Mouse (Mus musculus) stomach, embryonic 14.5 days (tissue): ENCODE measurements around the gene Ptpra. TPM values are rescaled to one million over a fixed set of nuclear protein-coding genes. Genes with fewer than 3 reads are reported as not detected.

ENCODE experiments used
- ATAC-seq: fragments of 200-750 bp; cut with Nextera tagmentation; 2 replicates; pipeline ENCODE4 v1.8.0; 2017; ENCODE audit warnings: low read depth, moderate TSS enrichment; ENCODE audit not compliant: insufficient number of reproducible peaks, insufficient read depth, low FRiP score
- H3K27ac ChIP-seq: fragments of 300-500 bp; sonication (generic); 2 replicates; pipeline ENCODE4 v1.5.1; 2014; ENCODE audit warnings: mild to moderate bottlenecking, low read length, moderate library complexity, mixed read lengths
- H3K27me3 ChIP-seq: fragments of 300-500 bp; sonication (generic); 2 replicates; pipeline ENCODE4 v1.6.1; 2014; ENCODE audit warnings: low read length, control low read depth, mixed read lengths; ENCODE audit not compliant: control insufficient read depth, insufficient read depth
- H3K36me3 ChIP-seq: fragments of 300-500 bp; sonication (generic); 2 replicates; pipeline ENCODE4 v1.6.1; 2014; ENCODE audit warnings: mild to moderate bottlenecking, control low read depth, low read length, moderate library complexity, mixed read lengths; ENCODE audit not compliant: control insufficient read depth, insufficient read depth
- H3K4me1 ChIP-seq: fragments of 300-500 bp; sonication (generic); 2 replicates; pipeline ENCODE4 v1.6.1; 2014; ENCODE audit warnings: low read length, control low read depth, mixed read lengths; ENCODE audit not compliant: control insufficient read depth, insufficient read depth
- H3K4me2 ChIP-seq: fragments of 300-500 bp; sonication (generic); replicated peaks from 2 replicates; pipeline ENCODE4 v1.6.1; 2014; ENCODE audit warnings: low read depth, low read length, control low read depth
- H3K4me3 ChIP-seq: fragments of 300-500 bp; sonication (generic); 2 replicates; pipeline ENCODE4 v1.5.1; 2014; ENCODE audit warnings: low read depth, low read length, control low read depth
- H3K9ac ChIP-seq: fragments of 300-500 bp; sonication (generic); replicated peaks from 2 replicates; pipeline ENCODE4 v1.6.1; 2014; ENCODE audit warnings: low read depth, mild to moderate bottlenecking, control low read depth, low read length, moderate library complexity, mixed read lengths
- H3K9me3 ChIP-seq: fragments of 300-500 bp; sonication (generic); 2 replicates; pipeline ENCODE4 v1.6.1; 2016; ENCODE audit warnings: low read depth, low read length, control low read depth; ENCODE audit not compliant: control insufficient read depth
- WGBS: fragments of 180-500 bp; shearing (Covaris S2); extraction: QIAGEN DNeasy Blood & Tissue Kit; methylation state at CpG from one replicate; pipeline ENCODE4 v1.1.7; 2014; 5-methylcytosine and 5-hydroxymethylcytosine counted together
- polyA plus RNA-seq: library from polyadenylated mRNA; unstranded; fragments of >200 nt; fragmentation: Nextera tagmentation; extraction: Ambion mirVana; gene quantifications from 2 replicates; pipeline ENCODE4 v1.2.1, GENCODE M21; 2014

Ptpra gene
- 110 and 115 TPM in 2 replicates for polyA plus RNA-seq

DNA sequence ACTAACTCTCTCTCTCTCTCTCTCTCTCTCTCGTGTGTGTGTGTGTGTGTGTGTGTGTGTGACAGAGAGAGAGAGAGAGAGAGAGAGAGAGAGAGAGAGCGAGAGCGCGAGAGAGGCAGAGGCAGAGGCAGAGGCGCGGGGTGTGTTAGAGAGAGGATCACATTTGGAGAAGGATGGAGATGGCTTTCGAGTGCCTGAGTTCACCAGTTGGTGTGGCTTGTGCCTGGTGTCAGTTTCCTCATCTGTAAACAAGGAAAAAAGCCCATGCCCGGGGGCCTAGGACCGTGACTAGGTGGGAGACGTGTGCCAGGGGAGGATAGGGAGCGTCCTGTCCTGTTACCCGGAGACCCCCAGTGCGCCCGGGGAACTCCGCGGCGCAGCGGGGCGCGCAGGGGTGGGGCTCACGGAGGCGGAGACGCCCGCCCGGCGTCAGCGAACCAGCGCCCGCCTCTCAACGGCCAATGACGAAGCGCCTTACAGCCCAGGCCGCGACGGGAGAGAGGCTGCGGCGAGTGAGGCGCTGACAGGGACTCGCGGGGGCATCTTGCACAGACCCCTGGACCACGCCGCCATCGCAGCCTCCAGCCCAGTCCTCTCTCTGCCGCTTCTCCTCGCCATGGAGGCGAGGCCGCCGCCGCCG, at the start of gene Ptpra:
TSS of gene Ptpra (plus strand) at position 485 of the 640 bp plus-strand sequence.
- H3K9me3 ChIP-seq, result no peaks in the 10 kb centered on the region
- H3K27ac ChIP-seq, result peak within 1 kb of the TSS; percentile 75
- ATAC-seq, result peak; percentile 96
- no peaks in the 10 kb centered on the region for H3K36me3 ChIP-seq
- H3K4me3 ChIP-seq, result peak within 1 kb of the TSS; percentile 82
- H3K4me1 ChIP-seq, result peaks cover 18% of the 10 kb centered on the region; the same call in 1 of the 2 replicates
- under 1% methylated on average over 45 of the region's 50 CpGs for WGBS
- peak within 1 kb of the TSS; percentile 69 for H3K9ac ChIP-seq
- H3K27me3 ChIP-seq, result no peaks in the 10 kb centered on the region
- peak within 1 kb of the TSS; percentile 61 for H3K4me2 ChIP-seq

GRCm38 (mm10) chr2:130401891-130402290, 48.2 kb upstream of the Ptpra start:
- Histone ChIP-seq H3K4me2 (no peak overlapping the region), H3K27me3 (no peaks in the 10 kb centered on the region), H3K4me1 (peaks cover 8% of the 10 kb centered on the region; the same call in 1 of the 2 replicates), H3K9ac (no peak overlapping the region), H3K36me3 (no peaks in the 10 kb centered on the region), H3K27ac (no peak overlapping the region), H3K4me3 (no peak overlapping the region), H3K9me3 (no peaks in the 10 kb centered on the region)
- WGBS, result 73% methylated on average over 4 of the region's 4 CpGs
- no peak for ATAC-seq

DNA sequence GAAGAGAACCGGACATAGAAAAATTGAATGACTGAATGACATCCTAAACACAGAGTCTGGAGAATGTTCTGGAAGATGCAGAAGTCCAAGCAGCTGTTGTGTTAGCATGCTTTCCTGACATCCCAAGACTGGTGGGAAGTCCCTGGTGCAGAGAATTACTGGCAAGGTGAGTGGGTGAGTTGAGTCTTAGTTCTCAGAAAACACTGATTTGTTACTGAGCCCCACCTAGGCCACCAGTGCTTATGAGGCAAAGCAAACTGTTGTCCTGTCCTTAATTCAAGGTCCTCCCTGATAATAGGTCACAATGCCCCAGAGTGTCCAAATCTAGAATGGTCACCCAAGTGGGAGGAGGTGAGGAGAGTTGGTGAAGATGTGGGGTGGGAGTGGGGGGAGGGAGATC, 45.1 kb upstream of the Ptpra start, which contains the start of the genes Gm28372 and 1700020A23Rik:
TSS of gene Gm28372 (plus strand) at position 301 of the 400 bp plus-strand sequence.
TSS of gene 1700020A23Rik (plus strand) at position 321 of the 400 bp plus-strand sequence.
- WGBS, result 89% methylated on average over 1 of the region's 1 CpGs
- no peaks in the 10 kb centered on the region for H3K4me1 ChIP-seq
- H3K36me3 ChIP-seq, result no peaks in the 10 kb centered on the region
- ATAC-seq, result no peak
- H3K9ac ChIP-seq, result no peak within 1 kb of the TSS
- no peak within 1 kb of the TSS for H3K4me2 ChIP-seq
- H3K4me3 ChIP-seq, result no peak within 1 kb of the TSS
- no peaks in the 10 kb centered on the region for H3K27me3 ChIP-seq
- H3K9me3 ChIP-seq, result no peaks in the 10 kb centered on the region
- no peak within 1 kb of the TSS for H3K27ac ChIP-seq

GRCm38 (mm10) chr2:130406178-130406577, 43.9 kb upstream of the Ptpra start, which contains the start of gene Tmem239:
Gene Tmem239 (plus strand): TSS chr2:130406478.
- Histone ChIP-seq H3K4me2 (no peak within 1 kb of the TSS), H3K4me3 (no peak within 1 kb of the TSS), H3K9ac (no peak within 1 kb of the TSS), H3K27me3 (no peaks in the 10 kb centered on the region), H3K36me3 (no peaks in the 10 kb centered on the region), H3K4me1 (no peaks in the 10 kb centered on the region), H3K9me3 (no peaks in the 10 kb centered on the region), H3K27ac (no peak within 1 kb of the TSS)
- WGBS, result 65% methylated on average over 2 of the region's 2 CpGs
- ATAC-seq, result no peak

DNA sequence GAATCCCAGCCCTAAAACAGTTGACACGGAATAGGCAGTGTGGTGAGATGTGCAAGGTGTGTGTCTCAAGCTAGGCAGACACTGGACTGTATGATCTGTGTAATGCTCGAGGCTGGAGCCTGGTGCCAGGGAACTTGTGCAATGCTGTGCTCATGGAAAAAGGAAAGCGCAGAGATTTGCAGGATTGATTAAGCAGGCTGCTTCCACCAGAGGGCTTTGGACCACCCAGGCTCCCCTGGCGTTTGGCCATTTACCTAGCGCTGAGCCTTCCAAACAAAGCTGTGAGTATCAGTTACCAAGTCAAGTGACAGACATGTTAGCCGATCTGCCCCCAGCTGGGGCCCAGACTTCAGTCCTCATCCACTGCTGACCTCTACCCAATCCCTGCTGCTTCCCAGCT, 41.9 kb upstream of the Ptpra start:
- Histone ChIP-seq H3K27ac (no peak overlapping the region), H3K4me3 (no peak overlapping the region), H3K9me3 (no peaks in the 10 kb centered on the region), H3K9ac (no peak overlapping the region), H3K4me2 (no peak overlapping the region), H3K4me1 (no peaks in the 10 kb centered on the region), H3K36me3 (no peaks in the 10 kb centered on the region), H3K27me3 (no peaks in the 10 kb centered on the region)
- peak; percentile 43; the same call in 1 of the 2 replicates for ATAC-seq
- WGBS, result 8% methylated on average over 6 of the region's 6 CpGs

GRCm38 (mm10) chr2:130411558-130412495, 38.3 kb upstream of the Ptpra start:
- Histone ChIP-seq H3K4me3 (no peak overlapping the region), H3K36me3 (no peaks in the 10 kb centered on the region), H3K4me2 (no peak overlapping the region), H3K9me3 (no peaks in the 10 kb centered on the region), H3K27me3 (no peaks in the 10 kb centered on the region), H3K4me1 (no peaks in the 10 kb centered on the region), H3K9ac (no peak overlapping the region), H3K27ac (no peak overlapping the region)
- 36% methylated on average over 16 of the region's 16 CpGs for WGBS
- ATAC-seq, result peak; percentile 66; the same call in 1 of the 2 replicates

- WGBS, result 78% methylated on average over 3 of the region's 3 CpGs
Measured at GRCm38 (mm10) chr2:130412775-130413174, 37.3 kb upstream of the Ptpra start.

DNA sequence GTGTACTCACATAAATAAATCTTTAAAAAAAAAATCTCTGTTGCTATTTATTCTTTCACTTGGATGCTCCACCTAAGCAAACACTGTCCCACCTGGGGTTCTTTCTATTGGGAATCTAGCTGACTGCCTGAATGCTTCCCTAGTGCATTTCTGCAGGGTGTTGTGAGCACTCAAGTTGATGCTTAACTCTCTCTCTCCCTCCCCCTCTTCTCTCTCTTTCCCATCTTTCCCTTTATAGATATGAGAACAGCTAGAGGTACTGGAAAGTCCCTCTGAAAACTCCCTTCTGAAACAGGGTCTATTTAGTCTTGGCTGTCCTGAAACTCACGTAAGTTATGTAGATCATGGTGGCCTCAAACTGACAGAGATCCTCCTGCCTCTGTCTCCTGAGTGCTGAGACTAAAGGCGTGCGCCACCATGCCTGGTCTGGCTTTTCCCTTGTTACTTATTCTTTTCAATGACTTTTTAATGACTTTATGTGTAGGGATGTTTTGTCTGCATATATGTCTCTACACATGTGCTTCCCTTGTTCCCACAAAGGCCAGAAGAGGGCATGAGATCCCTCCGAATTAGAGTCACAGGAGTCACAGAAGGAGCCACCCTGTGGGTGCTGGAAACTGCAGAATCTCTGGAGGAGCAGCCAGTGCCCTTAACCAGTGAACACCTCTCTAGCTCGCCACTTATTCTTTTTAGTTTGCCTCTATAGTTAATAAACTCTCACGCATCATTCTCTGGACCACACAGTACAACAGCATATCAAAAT, 35.8 kb upstream of the Ptpra start:
- Histone ChIP-seq H3K4me2 (no peak overlapping the region), H3K4me1 (no peaks in the 10 kb centered on the region), H3K9ac (no peak overlapping the region), H3K9me3 (no peaks in the 10 kb centered on the region), H3K36me3 (peaks cover 6% of the 10 kb centered on the region; the same call in 1 of the 2 replicates), H3K27ac (no peak overlapping the region), H3K27me3 (no peaks in the 10 kb centered on the region), H3K4me3 (no peak overlapping the region)
- no peak for ATAC-seq
- WGBS, result 74% methylated on average over 6 of the region's 6 CpGs

More at GRCm38 (mm10) chr2:130412775-130413174, 37.3 kb upstream of the Ptpra start:
- no peaks in the 10 kb centered on the region for H3K27me3 ChIP-seq
- no peaks in the 10 kb centered on the region for H3K4me1 ChIP-seq
- no peak overlapping the region for H3K9ac ChIP-seq
- ATAC-seq, result no peak
- H3K4me2 ChIP-seq, result no peak overlapping the region
- no peak overlapping the region for H3K27ac ChIP-seq
- no peaks in the 10 kb centered on the region for H3K9me3 ChIP-seq
- no peak overlapping the region for H3K4me3 ChIP-seq
- H3K36me3 ChIP-seq, result no peaks in the 10 kb centered on the region
